ENCODE assay signal across 8 mouse cellular contexts in genomic region chr3:36474938-36475483, GRCm38 (mm10). TPM values are rescaled to one million over a fixed set of nuclear protein-coding genes. Genes with fewer than 3 reads are reported as not detected.
A peak's percentile ranks its signal among the peaks of the same experiment; 100 is the strongest.
DNase-seq lines count a peak whose midpoint lies in the region; ATAC-seq and TF ChIP-seq lines count a peak whose summit lies in the region.

No protein-coding gene starts in this region.

- H3K79me2 ChIP-seq in heart, adult 2 months (replicated peaks; ENCODE audit: control insufficient read depth, insufficient read depth, low read length): no peaks in the 10 kb centered on the region; the same call in 1 of the 2 replicates

- TF ChIP-seq POLR2A in heart, adult 2 months (IDR thresholded peaks at IDR 0.05; ENCODE audit: insufficient read depth, low read depth, low read length): no peak; the same call in 1 of the 2 replicates

- TF ChIP-seq EP300 in heart, adult 2 months (IDR thresholded peaks at IDR 0.05; ENCODE audit: insufficient read depth, low read depth, low read length): no peak

- peak; percentile 3 to 17 for DNase-seq in spleen, postnatal 36 days (ENCODE audit: low spot score in 2 of 2)
- no peak for DNase-seq in spleen, postnatal 14 days (ENCODE audit: low spot score in 2 of 2)
- peak; percentile 5 for DNase-seq in embryo, embryonic 9.5 days (ENCODE audit: extremely low spot score)
- peak; percentile 77 to 80 for DNase-seq in heart, adult 2 months
- peak; percentile 58 for DNase-seq in kidney, adult 11 months
- DNase-seq in T-cell, adult 2 months (ENCODE audit: low spot score): no peak

- WGBS in heart, adult 2 months: under 1% methylated on average over 24 of the region's 24 CpGs
- under 1% methylated on average over 24 of the region's 24 CpGs for WGBS in limb, embryonic 15.5 days
- 2% methylated on average over 24 of the region's 24 CpGs for WGBS in midbrain, embryonic 16.5 days

- H3K27me3 ChIP-seq in heart, adult 2 months (ENCODE audit: control insufficient read depth, insufficient read depth, low read length): no peaks in the 10 kb centered on the region
- no peaks in the 10 kb centered on the region for H3K27me3 ChIP-seq in limb, embryonic 15.5 days
- peaks cover 4% of the 10 kb centered on the region; the same call in 1 of the 2 replicates for H3K27me3 ChIP-seq in midbrain, embryonic 16.5 days (ENCODE audit: control insufficient read depth, insufficient read depth, low read depth, low read length)

- H3K9ac ChIP-seq in heart, adult 2 months (ENCODE audit: low read depth, low read length): peak overlapping the region; percentile 87
- H3K9ac ChIP-seq in limb, embryonic 15.5 days: peak overlapping the region; percentile 76
- peak overlapping the region; percentile 72 for H3K9ac ChIP-seq in midbrain, embryonic 16.5 days (ENCODE audit: low read depth, low read length)

- peaks cover 14% of the 10 kb centered on the region for H3K4me1 ChIP-seq in heart, adult 2 months (ENCODE audit: control insufficient read depth, insufficient read depth, low read length)
- H3K4me1 ChIP-seq in limb, embryonic 15.5 days: peaks cover 25% of the 10 kb centered on the region
- peaks cover 5% of the 10 kb centered on the region; the same call in 1 of the 2 replicates for H3K4me1 ChIP-seq in midbrain, embryonic 16.5 days (ENCODE audit: control insufficient read depth, insufficient read depth, low read length)

- H3K9me3 ChIP-seq in limb, embryonic 15.5 days: no peaks in the 10 kb centered on the region
- H3K9me3 ChIP-seq in midbrain, embryonic 16.5 days (replicated peaks; ENCODE audit: control insufficient read depth, low read length, poor library complexity, severe bottlenecking): no peaks in the 10 kb centered on the region

- H3K4me3 ChIP-seq in heart, adult 2 months: peak overlapping the region; percentile 100
- H3K4me3 ChIP-seq in limb, embryonic 15.5 days: peak overlapping the region; percentile 76
- peak overlapping the region; percentile 63 for H3K4me3 ChIP-seq in midbrain, embryonic 16.5 days (ENCODE audit: low read depth, low read length)

- TF ChIP-seq CTCF in heart, adult 2 months (IDR thresholded peaks at IDR 0.05): no peak

- H3K27ac ChIP-seq in heart, adult 2 months: peak overlapping the region; percentile 98
- H3K27ac ChIP-seq in limb, embryonic 15.5 days: peak overlapping the region; percentile 97
- no peak overlapping the region for H3K27ac ChIP-seq in midbrain, embryonic 16.5 days (ENCODE audit: low read length)

- peak; percentile 2; the same call in 1 of the 2 replicates for ATAC-seq in limb, embryonic 15.5 days (ENCODE audit: insufficient number of reproducible peaks, low FRiP score, low TSS enrichment, low read depth)
- peak; percentile 74; the same call in 1 of the 2 replicates for ATAC-seq in midbrain, embryonic 16.5 days

- H3K36me3 ChIP-seq in heart, adult 2 months (ENCODE audit: control insufficient read depth, insufficient read depth, low read length): peaks cover 9% of the 10 kb centered on the region
- H3K36me3 ChIP-seq in limb, embryonic 15.5 days: 0 out of 2 replicates have a peak, but pooled peaks cover 7% of the 10 kb centered on the region
- no peaks in the 10 kb centered on the region for H3K36me3 ChIP-seq in midbrain, embryonic 16.5 days (ENCODE audit: control insufficient read depth, insufficient read depth, low read length)

- intact Hi-C loops in heart, adult 2 months (cut with DNase I): loop anchor here (5.0 to 10.0 kb wide), 4 partner anchors 77 to 540 kb away; partner anchors contain the start of genes Acad9, Ccna2, Dcun1d1 and Exosc9

- peak overlapping the region; percentile 64 for H3K4me2 ChIP-seq in limb, embryonic 15.5 days
- peak overlapping the region; percentile 85 for H3K4me2 ChIP-seq in midbrain, embryonic 16.5 days (ENCODE audit: low read length)

RNA-seq across cellular contexts. Expression of gene Anxa5, which starts 0.7 kb away (rescaled TPM):
- total RNA-seq in heart, adult 2 months (2021): 100 to 1,000 TPM; 119 to 131 TPM
- polyA plus RNA-seq in heart, adult 2 months (2012; rRNA removed): 202 and 223 TPM in 2 replicates
- polyA plus RNA-seq in limb, embryonic 15.5 days (2015; fragmentation: Nextera tagmentation; extraction: Ambion mirVana): 540 and 661 TPM in 2 replicates
- 54.2 and 56.7 TPM in 2 replicates for polyA plus RNA-seq in midbrain, embryonic 16.5 days (2015; fragmentation: Nextera tagmentation; extraction: Ambion mirVana)

RNA-seq across cellular contexts. Expression of gene 1810062G17Rik, which starts 0.7 kb away (rescaled TPM):
- not detected for total RNA-seq in heart, adult 2 months (2021)
- 0.70 and 0.96 TPM in 2 replicates for polyA plus RNA-seq in heart, adult 2 months (2012; rRNA removed)
- polyA plus RNA-seq in limb, embryonic 15.5 days (2015; fragmentation: Nextera tagmentation; extraction: Ambion mirVana): 2.2 and 2.4 TPM in 2 replicates
- 0.28 and 0.40 TPM in 2 replicates for polyA plus RNA-seq in midbrain, embryonic 16.5 days (2015; fragmentation: Nextera tagmentation; extraction: Ambion mirVana)

RNA-seq across cellular contexts. Expression of gene Gm11549, which starts 46.6 kb away (rescaled TPM):
- not detected for total RNA-seq in heart, adult 2 months (2021)
- polyA plus RNA-seq in heart, adult 2 months (2012; rRNA removed): not detected in 2 replicates
- polyA plus RNA-seq in limb, embryonic 15.5 days (2015; fragmentation: Nextera tagmentation; extraction: Ambion mirVana): 0.06 TPM in 1 of 2 replicates, not detected in the other
- 0.30 and 0.35 TPM in 2 replicates for polyA plus RNA-seq in midbrain, embryonic 16.5 days (2015; fragmentation: Nextera tagmentation; extraction: Ambion mirVana)

Comparison
In these comparisons a context has a peak if more than half of its experiments do, and no peak if none do; other contexts are left out.
1. DNase-seq: peak in spleen, postnatal 36 days (2 of 2), embryo, embryonic 9.5 days (single experiment), heart, adult 2 months (2 of 2) and kidney, adult 11 months (single experiment); none in spleen, postnatal 14 days (0 of 2) and T-cell, adult 2 months (single experiment).
2. Peak in every context shown above with its lines, with median percentiles within 50 percentile points of each other: H3K4me3 ChIP-seq and H3K9ac ChIP-seq.